Mouse (Mus musculus) limb, embryonic 13.5 days (tissue): Measurements from ENCODE around the gene Usp12. TPM values are rescaled to one million over a fixed set of nuclear protein-coding genes. Genes with fewer than 3 reads are reported as not detected.

Experiments
- ATAC-seq: fragments of 200-750 bp; cut with Nextera tagmentation; 2 replicates; pipeline ENCODE4 v1.8.0; 2017; ENCODE audit warnings: low read depth, moderate number of reproducible peaks, moderate TSS enrichment; ENCODE audit not compliant: low FRiP score
- H3K27ac ChIP-seq: fragments of 300-500 bp; sonication (generic); 2 replicates; pipeline ENCODE4 v1.5.1; 2015; ENCODE audit warnings: inconsistent platforms, mild to moderate bottlenecking, moderate library complexity
- H3K27me3 ChIP-seq: fragments of 300-500 bp; sonication (generic); 2 replicates; pipeline ENCODE4 v1.6.1; 2015; ENCODE audit warnings: mild to moderate bottlenecking, inconsistent platforms
- H3K36me3 ChIP-seq: fragments of 300-500 bp; sonication (generic); 2 replicates; pipeline ENCODE4 v1.6.1; 2015; ENCODE audit warnings: inconsistent platforms, mild to moderate bottlenecking, moderate library complexity
- H3K4me1 ChIP-seq: fragments of 300-500 bp; sonication (generic); 2 replicates; pipeline ENCODE4 v1.6.1; 2015; ENCODE audit warnings: inconsistent platforms
- H3K4me2 ChIP-seq: fragments of 300-500 bp; sonication (generic); replicated peaks from 2 replicates; pipeline ENCODE4 v1.6.1; 2015; ENCODE audit warnings: inconsistent platforms, mild to moderate bottlenecking, moderate library complexity
- H3K4me3 ChIP-seq: fragments of 300-500 bp; sonication (generic); 2 replicates; pipeline ENCODE4 v1.5.1; 2015; ENCODE audit warnings: moderate library complexity, mild to moderate bottlenecking, inconsistent platforms
- H3K9ac ChIP-seq: fragments of 300-500 bp; sonication (generic); 2 replicates; pipeline ENCODE4 v1.6.1; 2015; ENCODE audit warnings: mild to moderate bottlenecking, inconsistent platforms
- H3K9me3 ChIP-seq: fragments of 300-500 bp; sonication (generic); 2 replicates; pipeline ENCODE4 v1.6.1; 2016; ENCODE audit warnings: inconsistent platforms
- WGBS: fragments of 180-500 bp; shearing (Covaris S2); methylation state at CpG from one replicate; pipeline ENCODE4 v1.1.7; 2015; 5-methylcytosine and 5-hydroxymethylcytosine counted together
- polyA plus RNA-seq: library from polyadenylated mRNA; unstranded; fragments of >200 nt; fragmentation: Nextera tagmentation; extraction: Ambion mirVana; gene quantifications from 2 replicates; pipeline ENCODE4 v1.2.1, GENCODE M21; 2015

Gene Usp12
- polyA plus RNA-seq, 1 experiment from 2014 or later: 15.8 TPM

- 51% methylated on average over 7 of the region's 7 CpGs for WGBS
- H3K4me3 ChIP-seq: peak overlapping the region; percentile 73
- peak overlapping the region; percentile 75; the same call in 1 of the 2 replicates for H3K27ac ChIP-seq
Observed at GRCm38 (mm10) chr5:146832435-146832768, 37.6 kb upstream of the Usp12 start.

DNA sequence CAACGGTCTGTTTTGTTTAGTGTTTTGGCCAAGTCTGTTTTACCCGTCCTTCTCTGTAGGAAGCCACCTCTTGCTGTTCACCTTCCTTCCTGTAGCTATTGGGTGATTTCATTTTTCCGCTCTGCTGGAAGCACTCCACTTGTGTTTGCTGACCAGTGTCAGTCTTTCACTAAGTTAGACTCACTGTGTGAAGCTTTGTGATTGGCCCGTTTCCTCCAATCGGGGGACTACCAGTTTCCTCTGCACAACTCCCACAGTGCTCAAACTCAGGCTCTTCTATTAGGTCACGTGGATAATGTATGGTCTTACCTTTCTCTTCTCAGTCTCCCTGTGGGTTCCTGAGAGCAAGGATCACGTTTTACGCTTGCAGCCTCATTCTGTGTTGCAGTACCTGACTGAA is 34.7 kb upstream of the Usp12 start:
- no peak overlapping the region for H3K27ac ChIP-seq
- H3K4me3 ChIP-seq: no peak overlapping the region
- H3K27me3 ChIP-seq: no peaks in the 10 kb centered on the region
- ATAC-seq: no peak
- peaks cover 5% of the 10 kb centered on the region for H3K36me3 ChIP-seq
- WGBS: 49% methylated on average over 8 of the region's 8 CpGs
- no peak overlapping the region for H3K9ac ChIP-seq
- H3K9me3 ChIP-seq: no peaks in the 10 kb centered on the region
- no peak overlapping the region for H3K4me2 ChIP-seq
- H3K4me1 ChIP-seq: peaks cover 15% of the 10 kb centered on the region

More at GRCm38 (mm10) chr5:146832435-146832768, 37.6 kb upstream of the Usp12 start:
- Histone ChIP-seq H3K9me3 (no peaks in the 10 kb centered on the region), H3K4me1 (peaks cover 20% of the 10 kb centered on the region), H3K36me3 (peaks cover 34% of the 10 kb centered on the region), H3K4me2 (peak overlapping the region; percentile 85), H3K27me3 (no peaks in the 10 kb centered on the region), H3K9ac (peak overlapping the region; percentile 95; the same call in 1 of the 2 replicates)
- ATAC-seq: no peak

DNA sequence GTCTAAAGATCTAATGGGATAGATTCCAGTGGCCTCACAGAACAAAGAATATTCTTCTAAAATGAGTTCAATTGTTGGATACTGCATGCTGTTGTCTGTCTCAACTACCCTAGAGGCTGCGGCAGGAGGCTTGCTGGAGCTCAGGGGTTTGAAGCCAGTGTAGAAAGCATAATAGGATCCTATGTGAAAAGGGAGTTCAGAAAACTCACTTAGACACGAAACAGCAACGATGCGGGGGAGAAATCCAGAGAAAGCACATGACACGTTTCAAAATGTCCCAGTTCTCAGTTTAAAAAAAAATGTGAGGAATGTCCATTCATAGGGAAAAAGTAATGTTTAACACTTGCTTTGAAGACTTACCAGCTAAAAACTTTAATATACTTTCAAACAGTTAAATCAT is 28.2 kb upstream of the Usp12 start:
- Histone ChIP-seq H3K4me3 (no peak overlapping the region), H3K4me1 (0 out of 2 replicates have a peak, but pooled peaks cover 5% of the 10 kb centered on the region), H3K36me3 (no peaks in the 10 kb centered on the region), H3K4me2 (no peak overlapping the region), H3K27ac (no peak overlapping the region), H3K9ac (no peak overlapping the region), H3K27me3 (no peaks in the 10 kb centered on the region), H3K9me3 (no peaks in the 10 kb centered on the region)
- no peak for ATAC-seq
- 84% methylated on average over 5 of the region's 5 CpGs for WGBS

DNA sequence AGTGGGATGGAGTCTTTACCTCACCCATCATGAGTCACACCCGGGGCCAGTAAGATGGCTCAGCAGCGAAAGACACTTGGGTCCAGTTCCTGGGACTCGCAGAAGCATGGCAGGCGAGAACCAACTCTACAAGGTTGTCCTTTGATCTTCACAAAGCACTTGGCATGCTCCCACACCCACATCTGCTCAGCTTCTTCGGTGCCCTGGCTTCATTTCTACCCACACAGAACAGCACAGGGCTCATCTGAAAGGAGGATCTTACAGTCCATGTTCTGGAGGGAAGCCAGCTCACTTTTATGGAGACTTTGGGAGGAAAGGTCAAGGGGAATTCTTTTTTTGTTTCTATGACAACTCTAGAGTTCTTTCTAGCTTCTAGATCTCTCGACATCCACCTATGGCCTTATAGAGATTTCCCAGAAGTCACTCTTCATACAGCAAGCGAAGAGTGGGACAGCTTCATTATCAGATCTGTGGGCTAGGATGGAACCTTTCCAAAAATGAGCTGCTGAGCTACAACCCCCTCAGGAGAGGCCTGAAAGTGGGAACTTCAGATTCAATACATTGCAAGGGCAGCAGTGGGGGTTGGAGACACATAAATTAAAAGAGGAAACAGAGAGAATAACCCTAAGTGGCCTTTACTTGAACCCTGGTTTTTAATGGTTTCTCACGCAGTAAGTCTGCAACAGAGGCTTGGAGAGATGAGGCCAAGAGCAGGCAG is 24.3 kb upstream of the Usp12 start:
- no peak overlapping the region for H3K4me3 ChIP-seq
- H3K27me3 ChIP-seq: no peaks in the 10 kb centered on the region
- H3K4me2 ChIP-seq: no peak overlapping the region
- H3K27ac ChIP-seq: no peak overlapping the region
- H3K9ac ChIP-seq: no peak overlapping the region
- ATAC-seq: no peak
- H3K4me1 ChIP-seq: no peaks in the 10 kb centered on the region
- 78% methylated on average over 8 of the region's 8 CpGs for WGBS
- no peaks in the 10 kb centered on the region for H3K36me3 ChIP-seq
- no peaks in the 10 kb centered on the region for H3K9me3 ChIP-seq

- no peaks in the 10 kb centered on the region for H3K9me3 ChIP-seq
- no peak for ATAC-seq
- no peak overlapping the region for H3K4me2 ChIP-seq
- H3K36me3 ChIP-seq: no peaks in the 10 kb centered on the region
- H3K4me3 ChIP-seq: no peak overlapping the region
- H3K4me1 ChIP-seq: no peaks in the 10 kb centered on the region
- H3K27me3 ChIP-seq: no peaks in the 10 kb centered on the region
- 78% methylated on average over 8 of the region's 8 CpGs for WGBS
- no peak overlapping the region for H3K9ac ChIP-seq
- no peak overlapping the region for H3K27ac ChIP-seq
Observed at GRCm38 (mm10) chr5:146817583-146817982, 22.8 kb upstream of the Usp12 start.

- H3K4me2 ChIP-seq: no peak overlapping the region
- WGBS: 78% methylated on average over 4 of the region's 4 CpGs
- no peak overlapping the region for H3K9ac ChIP-seq
- no peaks in the 10 kb centered on the region for H3K4me1 ChIP-seq
- ATAC-seq: no peak
- no peak overlapping the region for H3K27ac ChIP-seq
- H3K27me3 ChIP-seq: no peaks in the 10 kb centered on the region
- no peak overlapping the region for H3K4me3 ChIP-seq
- no peaks in the 10 kb centered on the region for H3K36me3 ChIP-seq
- no peaks in the 10 kb centered on the region for H3K9me3 ChIP-seq
Observed at GRCm38 (mm10) chr5:146815394-146815793, 20.6 kb upstream of the Usp12 start.

- Histone ChIP-seq H3K27ac (no peak overlapping the region), H3K4me3 (no peak overlapping the region), H3K9me3 (no peaks in the 10 kb centered on the region), H3K36me3 (no peaks in the 10 kb centered on the region), H3K4me2 (no peak overlapping the region), H3K9ac (no peak overlapping the region), H3K4me1 (no peaks in the 10 kb centered on the region), H3K27me3 (no peaks in the 10 kb centered on the region)
- 90% methylated on average over 4 of the region's 4 CpGs for WGBS
- ATAC-seq: no peak
Observed at GRCm38 (mm10) chr5:146813421-146813820, 18.6 kb upstream of the Usp12 start.

GRCm38 (mm10) chr5:146812866-146813265 is 18.1 kb upstream of the Usp12 start:
- Histone ChIP-seq H3K9me3 (no peaks in the 10 kb centered on the region), H3K27me3 (no peaks in the 10 kb centered on the region), H3K4me1 (no peaks in the 10 kb centered on the region), H3K9ac (no peak overlapping the region), H3K36me3 (no peaks in the 10 kb centered on the region), H3K27ac (no peak overlapping the region), H3K4me2 (no peak overlapping the region), H3K4me3 (no peak overlapping the region)
- no peak for ATAC-seq
- 87% methylated on average over 5 of the region's 5 CpGs for WGBS

DNA sequence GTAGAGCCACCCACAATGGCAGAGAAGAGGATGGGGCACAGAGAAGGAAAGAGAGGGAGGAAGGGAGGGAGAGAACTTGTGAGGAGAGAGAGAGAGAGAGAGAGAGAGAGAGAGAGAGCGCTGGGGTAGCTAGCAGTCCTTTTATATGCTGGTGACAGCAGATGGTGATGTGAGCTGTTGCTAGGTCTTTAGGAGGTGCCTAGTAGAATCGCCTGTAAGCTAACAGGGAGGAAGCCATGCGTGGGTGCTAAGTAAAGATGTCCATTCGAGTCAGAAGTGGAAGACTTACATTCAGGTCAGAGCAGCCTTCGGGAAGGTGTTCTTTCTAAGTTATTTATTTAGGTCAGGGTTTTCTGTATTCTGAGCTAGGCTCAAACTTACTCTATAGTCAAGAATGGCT is 15.1 kb upstream of the Usp12 start:
- ATAC-seq: no peak
- 75% methylated on average over 5 of the region's 5 CpGs for WGBS
- Histone ChIP-seq H3K27ac (no peak overlapping the region), H3K27me3 (no peaks in the 10 kb centered on the region), H3K36me3 (no peaks in the 10 kb centered on the region), H3K4me2 (no peak overlapping the region), H3K9me3 (no peaks in the 10 kb centered on the region), H3K4me3 (no peak overlapping the region), H3K9ac (no peak overlapping the region), H3K4me1 (no peaks in the 10 kb centered on the region)

- Histone ChIP-seq H3K4me2 (no peak overlapping the region), H3K27ac (no peak overlapping the region), H3K4me3 (no peak overlapping the region), H3K9me3 (peaks cover 7% of the 10 kb centered on the region), H3K27me3 (no peaks in the 10 kb centered on the region), H3K36me3 (no peaks in the 10 kb centered on the region), H3K4me1 (no peaks in the 10 kb centered on the region), H3K9ac (no peak overlapping the region)
- ATAC-seq: no peak
- WGBS: 73% methylated on average over 8 of the region's 8 CpGs
Observed at GRCm38 (mm10) chr5:146806004-146806430, 11.2 kb upstream of the Usp12 start.

GRCm38 (mm10) chr5:146798031-146798430 is 3.2 kb upstream of the Usp12 start:
- no peak for ATAC-seq
- Histone ChIP-seq H3K36me3 (no peaks in the 10 kb centered on the region), H3K9ac (no peak overlapping the region), H3K27me3 (no peaks in the 10 kb centered on the region), H3K4me1 (peaks cover 7% of the 10 kb centered on the region), H3K27ac (no peak overlapping the region), H3K4me2 (no peak overlapping the region), H3K4me3 (no peak overlapping the region), H3K9me3 (peaks cover 7% of the 10 kb centered on the region)
- WGBS: 66% methylated on average over 9 of the region's 9 CpGs

- no peak for ATAC-seq
Observed at GRCm38 (mm10) chr5:146795728-146796127, 922 bp upstream of the Usp12 start.

More at GRCm38 (mm10) chr5:146795728-146796127, 922 bp upstream of the Usp12 start:
- Histone ChIP-seq H3K9ac (no peak overlapping the region), H3K4me1 (peaks cover 30% of the 10 kb centered on the region), H3K27me3 (no peaks in the 10 kb centered on the region), H3K27ac (no peak overlapping the region), H3K9me3 (no peaks in the 10 kb centered on the region), H3K4me3 (no peak overlapping the region), H3K36me3 (no peaks in the 10 kb centered on the region), H3K4me2 (no peak overlapping the region)
- WGBS: 79% methylated on average over 13 of the region's 13 CpGs
